Mouse (Mus musculus): ENCODE measurements around the gene Il11ra1. TPM values are rescaled to one million over a fixed set of nuclear protein-coding genes. Genes with fewer than 3 reads are reported as not detected.

Il11ra1 gene
- polyA plus RNA-seq, 1 experiment from 2014 or later: 184 TPM

DNA sequence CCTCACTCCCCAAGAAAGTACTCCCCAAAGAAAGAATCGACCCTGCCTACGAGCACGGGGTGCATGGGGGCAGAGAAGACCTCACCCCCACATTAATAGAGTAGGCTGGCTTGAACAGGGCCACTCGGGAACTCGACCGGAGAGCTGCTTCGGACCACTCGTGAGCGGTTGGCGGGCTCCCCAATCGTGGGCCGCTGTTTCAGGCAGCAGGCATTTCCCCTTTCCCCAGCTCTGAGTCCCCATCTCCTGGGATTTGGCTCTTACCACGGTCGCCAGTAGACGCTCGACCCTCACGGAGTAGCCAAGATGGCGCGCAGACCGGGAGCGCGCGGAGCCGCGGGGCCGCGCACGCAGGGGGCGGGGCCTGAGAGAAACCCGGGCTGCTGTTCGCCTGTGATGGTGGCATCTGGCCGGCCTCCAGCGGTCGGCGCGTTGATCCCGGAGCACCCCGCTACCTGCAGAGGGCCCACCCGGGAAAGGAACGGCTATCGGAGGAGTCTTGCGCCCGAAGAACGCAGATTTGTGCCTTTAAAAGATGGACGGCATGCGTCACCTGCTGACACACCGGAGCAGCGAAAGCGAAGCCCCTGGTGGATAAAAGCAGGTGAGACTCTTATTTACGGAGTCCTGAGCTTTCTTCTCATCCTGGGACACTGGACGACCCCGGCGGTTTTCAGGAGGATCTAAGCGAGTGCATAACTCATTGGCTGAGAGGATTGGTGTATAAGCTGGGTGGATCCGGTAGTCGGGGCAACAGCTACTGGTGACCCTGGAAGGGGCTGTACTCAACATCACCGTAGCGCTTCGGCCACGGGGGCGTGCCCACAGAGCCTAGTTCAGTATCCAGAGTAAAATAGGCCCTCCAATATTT, 13.6 kb downstream of the Il11ra1 start, which contains the start of gene Rpp25l:
Gene Rpp25l (minus strand): TSS at position 338 of the 871 bp plus-strand sequence.
- peak; percentile 68 for ATAC-seq (ENCODE audit: low FRiP score, low TSS enrichment)
- WGBS: under 1% methylated on average over 61 of the region's 61 CpGs
- Histone ChIP-seq H3K9ac (replicated peaks; ENCODE audit: low read length) (peak within 1 kb of the TSS; percentile 81), H3K4me3 (ENCODE audit: low read length) (peak within 1 kb of the TSS; percentile 67), H3K4me1 (ENCODE audit: insufficient read depth, low read length) (peaks cover 27% of the 10 kb centered on the region), H3K27ac (ENCODE audit: low read length) (peak within 1 kb of the TSS; percentile 56), H3K36me3 (ENCODE audit: insufficient read depth, low read length) (peaks cover 20% of the 10 kb centered on the region; the same call in 1 of the 2 replicates), H3K9me3 (ENCODE audit: low read length) (no peaks in the 10 kb centered on the region), H3K4me2 (replicated peaks; ENCODE audit: low read depth, low read length) (peak within 1 kb of the TSS; percentile 86), H3K27me3 (ENCODE audit: insufficient read depth, low read length) (no peaks in the 10 kb centered on the region)

DNA sequence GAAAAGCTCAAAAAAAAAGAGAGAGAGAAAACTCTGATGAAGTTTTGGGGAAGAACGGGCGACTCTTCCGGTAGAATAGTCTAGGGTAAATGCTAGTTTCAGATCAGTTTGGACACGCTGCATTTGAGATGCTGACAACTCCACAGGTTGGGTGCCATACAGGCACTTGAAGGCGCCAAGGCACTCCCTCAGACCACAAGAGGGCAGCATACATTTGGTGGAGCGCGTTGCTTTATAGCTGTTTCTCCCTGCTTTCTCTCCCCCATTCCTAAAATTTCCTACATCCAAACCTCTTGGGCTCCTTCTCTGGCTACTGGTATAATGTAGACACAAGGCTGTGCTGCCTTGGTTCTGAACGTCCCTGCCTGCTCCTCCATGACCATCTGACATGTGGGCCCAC, 14.5 kb downstream of the Il11ra1 start:
- Histone ChIP-seq H3K27ac (ENCODE audit: low read length) (no peak overlapping the region), H3K9ac (replicated peaks; ENCODE audit: low read length) (peak overlapping the region; percentile 81; the same call in 1 of the 2 replicates)

DNA sequence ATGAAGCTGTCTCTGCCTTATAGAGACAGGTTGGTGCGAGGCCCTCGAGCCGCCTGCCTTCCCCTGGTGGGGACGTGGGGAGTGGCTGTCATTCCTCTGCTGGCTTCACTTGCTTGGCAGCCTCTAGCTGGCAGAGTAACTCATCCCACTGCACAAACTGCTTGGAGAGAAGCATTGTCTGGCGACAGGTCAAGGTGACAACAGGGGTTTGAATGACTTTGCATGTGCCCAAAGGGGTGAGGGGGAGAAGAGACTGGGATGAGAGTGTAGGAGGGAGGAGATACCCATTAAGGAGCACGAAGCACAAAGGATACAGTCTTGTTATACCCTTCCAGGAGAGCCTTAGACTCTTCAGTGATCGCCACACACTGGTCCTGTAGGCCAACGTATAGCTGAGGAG, 15.3 kb downstream of the Il11ra1 start:
- H3K36me3 ChIP-seq (ENCODE audit: insufficient read depth, low read length): peaks cover 32% of the 10 kb centered on the region
- peaks cover 27% of the 10 kb centered on the region for H3K4me1 ChIP-seq (ENCODE audit: insufficient read depth, low read length)
- no peak for ATAC-seq (ENCODE audit: low FRiP score, low TSS enrichment)
- H3K4me3 ChIP-seq (ENCODE audit: low read length): no peak overlapping the region
- 77% methylated on average over 8 of the region's 8 CpGs for WGBS
- no peak overlapping the region for H3K4me2 ChIP-seq (replicated peaks; ENCODE audit: low read depth, low read length)
- no peak overlapping the region for H3K9ac ChIP-seq (replicated peaks; ENCODE audit: low read length)
- H3K9me3 ChIP-seq (ENCODE audit: low read length): no peaks in the 10 kb centered on the region
- no peak overlapping the region for H3K27ac ChIP-seq (ENCODE audit: low read length)
- no peaks in the 10 kb centered on the region for H3K27me3 ChIP-seq (ENCODE audit: insufficient read depth, low read length)

More for the DNA sequence above, 14.5 kb downstream of the Il11ra1 start:
- Histone ChIP-seq H3K36me3 (ENCODE audit: insufficient read depth, low read length) (peaks cover 28% of the 10 kb centered on the region), H3K9me3 (ENCODE audit: low read length) (no peaks in the 10 kb centered on the region), H3K4me1 (ENCODE audit: insufficient read depth, low read length) (peaks cover 27% of the 10 kb centered on the region), H3K4me2 (replicated peaks; ENCODE audit: low read depth, low read length) (peak overlapping the region; percentile 86), H3K27me3 (ENCODE audit: insufficient read depth, low read length) (no peaks in the 10 kb centered on the region), H3K4me3 (ENCODE audit: low read length) (peak overlapping the region; percentile 67)
- ATAC-seq (ENCODE audit: low FRiP score, low TSS enrichment): no peak
- WGBS: 12% methylated on average over 8 of the region's 8 CpGs

DNA sequence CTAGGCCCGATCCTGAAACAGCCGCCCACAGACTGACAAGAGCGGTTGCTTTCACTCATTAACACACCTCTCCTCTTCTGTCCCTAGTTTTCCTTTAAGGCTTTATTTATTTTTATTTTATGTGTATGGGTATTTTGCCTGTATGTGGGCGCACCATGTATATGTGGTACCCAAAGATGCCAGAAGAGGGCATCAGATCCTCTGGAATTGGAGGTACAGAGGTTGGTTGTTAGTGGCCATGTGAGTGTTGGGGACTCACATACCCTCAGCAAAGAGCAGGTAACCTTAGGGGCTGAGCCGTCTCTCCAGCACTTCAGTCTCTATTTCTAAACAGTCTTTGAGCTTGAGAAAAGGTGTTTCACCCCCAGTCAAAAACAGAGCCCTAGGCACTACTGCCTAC, 15.8 kb downstream of the Il11ra1 start:
- Histone ChIP-seq H3K4me3 (ENCODE audit: low read length) (no peak overlapping the region), H3K4me1 (ENCODE audit: insufficient read depth, low read length) (peaks cover 27% of the 10 kb centered on the region), H3K36me3 (ENCODE audit: insufficient read depth, low read length) (peaks cover 32% of the 10 kb centered on the region), H3K27ac (ENCODE audit: low read length) (no peak overlapping the region), H3K9ac (replicated peaks; ENCODE audit: low read length) (no peak overlapping the region), H3K27me3 (ENCODE audit: insufficient read depth, low read length) (no peaks in the 10 kb centered on the region), H3K9me3 (ENCODE audit: low read length) (no peaks in the 10 kb centered on the region), H3K4me2 (replicated peaks; ENCODE audit: low read depth, low read length) (no peak overlapping the region)
- ATAC-seq (ENCODE audit: low FRiP score, low TSS enrichment): no peak
- WGBS: 84% methylated on average over 5 of the region's 5 CpGs

DNA sequence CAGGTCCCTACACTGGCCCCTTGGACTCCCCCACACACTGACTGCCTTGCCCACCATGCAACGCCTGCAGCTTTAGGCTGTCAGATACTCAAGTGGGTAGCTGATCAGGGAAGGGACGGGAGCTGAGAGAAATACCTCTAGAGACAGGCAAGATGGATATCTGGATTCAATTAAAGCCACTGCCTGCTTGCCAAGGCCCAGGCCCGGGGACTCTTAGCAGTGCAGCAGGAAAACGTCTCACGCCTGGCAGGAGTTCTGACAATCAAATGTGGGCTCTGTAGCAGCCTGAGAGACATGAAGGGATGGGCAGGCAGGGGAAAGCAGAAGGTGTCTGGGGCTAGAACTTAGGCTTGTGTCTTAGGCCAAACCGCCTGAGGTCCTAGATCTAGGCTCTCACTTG, 17.0 kb downstream of the Il11ra1 start:
- Histone ChIP-seq H3K4me3 (ENCODE audit: low read length) (no peak overlapping the region), H3K9ac (replicated peaks; ENCODE audit: low read length) (no peak overlapping the region), H3K27ac (ENCODE audit: low read length) (no peak overlapping the region), H3K36me3 (ENCODE audit: insufficient read depth, low read length) (peaks cover 32% of the 10 kb centered on the region), H3K4me1 (ENCODE audit: insufficient read depth, low read length) (peaks cover 20% of the 10 kb centered on the region), H3K27me3 (ENCODE audit: insufficient read depth, low read length) (no peaks in the 10 kb centered on the region), H3K4me2 (replicated peaks; ENCODE audit: low read depth, low read length) (no peak overlapping the region), H3K9me3 (ENCODE audit: low read length) (no peaks in the 10 kb centered on the region)
- no peak for ATAC-seq (ENCODE audit: low FRiP score, low TSS enrichment)
- WGBS: 78% methylated on average over 6 of the region's 6 CpGs

DNA sequence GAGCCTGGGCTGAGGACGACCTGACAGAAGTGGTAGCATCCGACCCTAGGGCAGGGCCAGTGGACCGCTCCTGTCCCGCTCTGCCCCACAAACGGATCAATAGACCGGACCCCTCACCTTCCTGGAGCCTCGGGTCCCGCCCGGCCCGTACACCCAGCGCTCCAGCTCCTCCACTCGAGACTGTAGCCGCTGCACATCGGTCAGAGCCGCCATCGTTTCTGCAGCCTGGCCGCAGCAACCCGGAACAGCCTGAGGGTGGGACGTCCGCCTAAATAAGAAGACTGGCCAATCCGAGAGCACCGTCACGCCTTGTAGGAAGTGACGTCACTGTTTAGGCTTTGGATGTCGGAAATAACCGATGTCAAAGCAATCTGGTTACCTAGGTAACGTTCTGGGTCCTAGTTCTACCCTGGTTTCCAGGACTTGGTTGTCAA, 23.1 kb downstream of the Il11ra1 start, which contains the start of gene Dctn3:
Gene Dctn3 (minus strand): TSS at position 253 of the 434 bp plus-strand sequence.
- H3K36me3 ChIP-seq (ENCODE audit: insufficient read depth, low read length): peaks cover 17% of the 10 kb centered on the region
- ATAC-seq (ENCODE audit: low FRiP score, low TSS enrichment): peak; percentile 95
- 0% methylated on average over 27 of the region's 27 CpGs for WGBS
- no peak within 1 kb of the TSS for H3K27ac ChIP-seq (ENCODE audit: low read length)
- H3K9me3 ChIP-seq (ENCODE audit: low read length): no peaks in the 10 kb centered on the region
- peak within 1 kb of the TSS; percentile 88 for H3K4me2 ChIP-seq (replicated peaks; ENCODE audit: low read depth, low read length)
- peaks cover 22% of the 10 kb centered on the region for H3K4me1 ChIP-seq (ENCODE audit: insufficient read depth, low read length)
- H3K27me3 ChIP-seq (ENCODE audit: insufficient read depth, low read length): peaks cover 44% of the 10 kb centered on the region
- H3K9ac ChIP-seq (replicated peaks; ENCODE audit: low read length): peak within 1 kb of the TSS; percentile 84
- peak within 1 kb of the TSS; percentile 81 for H3K4me3 ChIP-seq (ENCODE audit: low read length)

DNA sequence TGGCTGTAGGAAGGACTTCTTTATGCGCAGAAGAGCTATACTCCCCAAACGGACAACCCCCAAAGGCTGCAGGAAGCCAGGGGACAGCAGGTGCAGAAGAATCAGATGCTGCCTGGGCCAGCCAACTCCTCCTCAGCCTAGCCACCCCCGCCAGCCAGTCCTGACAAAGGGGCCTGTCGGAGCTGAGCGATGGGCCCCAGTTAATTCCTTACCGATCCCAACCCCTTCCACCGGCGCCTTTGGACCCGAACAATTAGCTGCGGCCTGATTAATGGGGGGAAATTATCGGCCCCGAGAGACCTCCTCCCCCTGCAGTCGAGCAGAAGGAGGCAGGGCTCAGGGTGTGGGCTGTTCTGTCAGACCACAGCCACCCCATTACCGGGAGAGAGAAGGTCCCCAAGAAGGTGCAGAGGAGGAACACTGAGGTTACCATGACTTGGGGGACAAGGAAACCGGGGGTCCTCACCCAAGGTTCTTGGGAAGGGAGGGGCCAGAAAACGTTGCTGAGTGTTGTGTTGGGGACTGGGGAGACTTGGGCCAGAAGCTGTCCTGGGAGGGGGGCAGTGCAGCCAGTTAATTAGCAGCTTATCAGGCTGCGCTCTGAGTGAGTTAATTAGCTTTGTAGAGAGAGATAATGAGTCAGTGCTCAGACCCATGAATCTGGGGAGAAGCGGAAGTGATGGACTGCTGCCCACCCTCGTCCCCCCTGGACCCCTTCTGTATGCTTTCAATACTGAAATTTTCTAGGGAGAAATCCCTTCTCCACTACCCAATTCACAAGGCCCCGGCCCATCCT, 27.2 kb downstream of the Il11ra1 start:
- H3K27ac ChIP-seq (ENCODE audit: low read length): no peak overlapping the region
- no peak for ATAC-seq (ENCODE audit: low FRiP score, low TSS enrichment)
- H3K4me2 ChIP-seq (replicated peaks; ENCODE audit: low read depth, low read length): peak overlapping the region; percentile 4; the same call in 1 of the 2 replicates
- no peak overlapping the region for H3K4me3 ChIP-seq (ENCODE audit: low read length)
- no peak overlapping the region for H3K9ac ChIP-seq (replicated peaks; ENCODE audit: low read length)
- peaks cover 27% of the 10 kb centered on the region for H3K4me1 ChIP-seq (ENCODE audit: insufficient read depth, low read length)
- no peaks in the 10 kb centered on the region for H3K36me3 ChIP-seq (ENCODE audit: insufficient read depth, low read length)
- 15% methylated on average over 20 of the region's 20 CpGs for WGBS
- no peaks in the 10 kb centered on the region for H3K9me3 ChIP-seq (ENCODE audit: low read length)
- peaks cover 80% of the 10 kb centered on the region for H3K27me3 ChIP-seq (ENCODE audit: insufficient read depth, low read length)

DNA sequence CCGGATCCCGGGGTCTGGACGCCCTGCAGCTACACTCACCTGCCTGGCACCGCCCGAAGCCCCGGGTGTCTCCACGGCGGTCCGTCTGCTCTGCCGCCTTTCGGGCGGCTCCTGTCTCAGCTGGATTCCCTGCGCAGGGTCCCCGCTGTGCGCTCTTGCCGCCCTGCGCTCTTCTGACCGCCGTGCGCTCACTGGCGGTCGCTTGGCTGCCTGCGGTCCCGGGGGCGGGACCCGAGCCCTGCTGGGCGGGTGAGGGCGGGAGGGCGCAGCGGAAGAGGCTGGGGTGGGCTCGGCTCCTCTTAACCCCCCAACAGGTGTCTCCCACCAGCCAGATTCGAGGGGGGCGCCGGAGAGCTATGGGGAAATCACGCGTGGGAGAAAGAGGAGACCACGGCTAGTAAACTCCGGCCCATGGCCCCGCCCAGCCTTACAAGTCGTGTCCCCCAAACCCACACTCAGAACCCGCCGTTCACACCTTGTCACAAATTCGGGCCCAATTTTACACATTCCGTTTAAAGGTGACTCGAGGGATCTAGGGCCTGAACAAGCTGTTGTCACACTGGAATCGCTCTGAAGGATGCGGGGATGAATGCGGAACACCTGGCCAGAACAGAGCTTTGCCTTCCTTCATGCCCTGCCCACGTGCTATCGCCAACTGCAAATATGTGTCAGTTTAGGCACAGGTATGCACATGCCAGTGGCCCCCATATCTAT, 31.4 kb downstream of the Il11ra1 start, which contains the start of gene Arid3c:
Gene Arid3c (minus strand): TSS at position 91 of the 714 bp plus-strand sequence.
- 1% methylated on average over 50 of the region's 50 CpGs for WGBS
- Histone ChIP-seq H3K27me3 (ENCODE audit: insufficient read depth, low read length) (peaks cover 71% of the 10 kb centered on the region), H3K4me3 (ENCODE audit: low read length) (peak within 1 kb of the TSS; percentile 45), H3K9me3 (ENCODE audit: low read length) (no peaks in the 10 kb centered on the region), H3K27ac (ENCODE audit: low read length) (no peak within 1 kb of the TSS), H3K4me1 (ENCODE audit: insufficient read depth, low read length) (peaks cover 13% of the 10 kb centered on the region; the same call in 1 of the 2 replicates), H3K36me3 (ENCODE audit: insufficient read depth, low read length) (no peaks in the 10 kb centered on the region), H3K4me2 (replicated peaks; ENCODE audit: low read depth, low read length) (peak within 1 kb of the TSS; percentile 80), H3K9ac (replicated peaks; ENCODE audit: low read length) (0 out of 2 replicates have a peak within 1 kb of the TSS, but pooled peaks have one; percentile 26)
- no peak for ATAC-seq (ENCODE audit: low FRiP score, low TSS enrichment)

DNA sequence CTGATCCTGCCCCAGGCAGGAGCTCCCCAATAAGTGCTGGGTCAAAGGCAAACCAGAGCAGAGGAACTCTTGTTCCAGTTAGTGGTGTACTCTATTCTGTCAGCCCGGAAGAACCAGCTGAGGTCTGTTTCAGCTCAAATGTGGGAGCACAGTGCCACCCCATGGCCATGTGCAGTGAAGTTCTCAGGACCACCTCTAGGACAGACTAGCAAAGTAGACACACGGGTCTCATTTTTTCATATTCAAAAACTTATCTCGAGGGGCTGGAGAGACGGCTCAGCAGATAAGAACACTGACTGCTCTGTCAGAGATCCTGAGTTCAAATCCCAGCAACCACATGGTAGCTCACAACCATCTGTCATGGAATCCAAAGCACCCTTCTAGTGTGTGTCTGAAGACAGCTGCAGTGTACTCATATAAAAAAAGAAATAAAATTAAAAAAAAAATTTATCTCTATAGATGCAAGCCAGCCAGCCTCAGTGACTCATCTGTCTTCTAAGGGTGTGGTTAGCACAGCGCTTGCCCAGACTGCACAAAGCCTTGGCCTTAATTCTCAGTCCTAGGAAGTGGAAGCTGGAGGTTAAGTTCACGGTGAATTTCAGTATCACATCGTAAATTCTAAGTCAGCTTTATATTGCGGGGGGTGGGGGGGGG, 37.9 kb downstream of the Il11ra1 start:
- Histone ChIP-seq H3K27me3 (ENCODE audit: insufficient read depth, low read length) (peaks cover 12% of the 10 kb centered on the region), H3K4me3 (ENCODE audit: low read length) (no peak overlapping the region), H3K9me3 (ENCODE audit: low read length) (no peaks in the 10 kb centered on the region), H3K27ac (ENCODE audit: low read length) (no peak overlapping the region), H3K36me3 (ENCODE audit: insufficient read depth, low read length) (peaks cover 12% of the 10 kb centered on the region; the same call in 1 of the 2 replicates), H3K9ac (replicated peaks; ENCODE audit: low read length) (no peak overlapping the region), H3K4me2 (replicated peaks; ENCODE audit: low read depth, low read length) (no peak overlapping the region), H3K4me1 (ENCODE audit: insufficient read depth, low read length) (peaks cover 12% of the 10 kb centered on the region)
- 37% methylated on average over 8 of the region's 8 CpGs for WGBS
- no peak for ATAC-seq (ENCODE audit: low FRiP score, low TSS enrichment)

Measured in kidney, embryonic 16.5 days (tissue).